Mouse (Mus musculus) brain, adult 2 months (tissue): ENCODE measurements at regions not wholly inside any gene's neighbourhood (a gene's known extent, or its start where the extent isn't known, plus 50 kb on each side); places are given as distances from the start of the nearest gene placed in this dataset.

Source experiments
- DNase-seq: peaks from one replicate; pipeline ENCODE4 v3.0.0; 2011; ENCODE audit warnings: low read depth, low spot score

GRCm38 (mm10) chr12:49945628-49946220, 560.8 kb downstream of the Gm43517 start:
- DNase-seq = peak; percentile 84

DNA sequence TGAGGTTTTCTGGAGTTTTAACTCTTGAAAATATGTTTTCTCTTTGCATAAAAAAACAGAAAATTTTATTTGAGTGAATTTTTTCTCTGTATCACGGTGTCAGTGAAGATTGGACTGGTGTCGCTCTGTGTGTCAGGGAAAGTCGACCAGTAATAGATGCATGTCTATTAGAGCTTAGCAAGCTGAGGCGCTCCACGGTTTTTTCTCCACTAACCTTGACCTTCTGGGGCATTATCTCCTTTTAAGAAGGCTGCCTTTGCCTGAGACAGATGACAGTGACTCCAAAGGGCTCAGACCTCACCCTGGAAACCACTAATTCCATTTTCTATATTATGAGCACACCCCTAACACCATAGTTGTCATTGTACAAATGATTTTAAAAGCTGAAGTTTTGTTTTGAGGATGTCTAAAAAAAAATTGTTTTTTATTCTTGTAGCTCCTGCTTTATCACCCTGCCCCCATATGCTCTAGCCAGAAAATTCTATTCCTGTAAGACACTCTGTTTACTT, 561.8 kb downstream of the Gm43517 start:
- DNase-seq = no peak

DNA sequence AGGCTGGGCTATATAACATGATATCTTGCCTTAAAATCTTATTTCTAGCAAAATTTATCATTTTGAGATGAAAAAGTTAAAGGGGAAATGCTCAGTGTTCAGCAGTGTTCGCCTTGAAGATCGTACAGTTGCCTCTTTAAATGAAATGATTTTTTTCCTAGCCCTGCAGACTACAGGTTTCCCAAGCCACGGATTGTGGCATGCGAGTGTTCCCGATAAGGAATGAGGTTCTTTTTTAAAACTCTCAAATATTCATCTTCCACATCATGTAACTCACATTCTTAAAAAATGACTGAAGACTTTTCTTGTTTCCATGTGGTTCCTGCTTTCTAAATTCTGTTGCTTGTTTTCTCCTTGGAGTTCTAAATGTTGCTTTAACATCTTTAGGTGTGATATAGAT, 566.0 kb downstream of the Gm43517 start:
- peak; percentile 41 for DNase-seq

- DNase-seq = peak; percentile 82
These were observed 566.8 kb downstream of the Gm43517 start for GRCm38 (mm10) chr12:49951821-49952220.

GRCm38 (mm10) chr12:49968072-49968471, 583.1 kb downstream of the Gm43517 start:
- peak; percentile 58 for DNase-seq

DNA sequence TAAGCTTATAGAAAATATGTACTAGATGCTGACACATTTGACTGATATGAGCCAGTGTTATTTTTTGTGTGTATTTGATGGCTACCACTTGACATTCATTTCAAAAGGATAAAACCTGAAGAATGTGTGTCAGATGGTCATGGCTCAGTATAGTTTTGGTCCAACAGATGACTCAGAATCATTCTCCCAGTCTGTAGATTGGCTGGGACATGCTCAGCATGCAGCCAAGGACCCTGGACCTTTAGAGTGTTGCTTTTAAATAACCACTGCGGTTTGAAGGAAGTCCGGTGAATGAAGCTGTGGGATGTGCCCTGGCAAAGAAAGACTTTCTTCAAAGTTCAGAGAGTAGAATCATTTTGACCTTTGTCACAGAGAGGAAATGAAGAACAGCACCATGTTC, 584.6 kb downstream of the Gm43517 start:
- no peak for DNase-seq

GRCm38 (mm10) chr12:49974591-49975323, 589.8 kb downstream of the Gm43517 start:
- DNase-seq = no peak

DNA sequence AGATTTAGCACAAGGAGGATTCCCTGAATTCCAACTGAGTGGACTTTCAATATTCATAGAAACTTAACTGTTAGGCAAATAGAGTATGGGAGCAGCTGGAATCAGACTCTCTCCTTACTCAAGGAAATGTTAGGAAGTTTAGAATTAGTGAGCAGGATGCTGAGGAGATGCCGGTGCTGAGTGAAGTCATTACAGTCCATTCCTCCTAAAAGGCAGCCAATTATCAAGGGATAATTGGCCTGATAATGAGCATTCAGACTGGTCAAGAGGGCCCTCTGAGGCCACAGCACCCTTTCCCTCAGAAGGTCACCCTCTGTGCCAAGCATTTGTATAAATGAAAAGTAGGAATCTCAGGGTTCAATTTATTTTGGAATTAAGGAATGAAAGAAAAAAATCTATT, 590.6 kb downstream of the Gm43517 start:
- no peak for DNase-seq

DNA sequence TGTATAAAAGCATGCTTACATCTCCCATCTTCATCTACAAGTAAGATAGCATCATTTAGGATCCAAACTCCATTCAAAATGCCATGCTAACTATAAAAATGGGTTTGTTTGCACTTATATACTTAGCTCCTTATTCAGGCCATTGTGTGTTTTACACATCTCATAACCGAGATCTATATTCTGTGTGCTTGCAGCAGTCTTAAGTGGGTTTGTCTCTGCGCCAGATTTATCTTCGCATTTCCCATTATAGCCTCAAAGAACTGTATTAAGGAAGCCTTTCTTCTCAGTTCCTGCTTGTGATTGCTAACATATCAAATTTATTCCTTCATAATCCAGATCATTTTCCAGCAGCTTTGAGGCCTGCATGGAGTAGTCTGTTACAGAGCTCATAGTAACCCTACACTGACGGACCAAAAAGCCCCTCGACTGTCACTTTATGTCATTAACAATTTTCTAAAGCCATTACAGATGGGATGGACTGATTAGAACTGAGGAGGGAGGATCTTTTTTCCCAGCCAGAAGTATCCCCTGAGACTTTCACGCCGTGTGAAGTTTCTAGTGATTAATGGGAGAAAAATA, 607.6 kb downstream of the Gm43517 start:
- DNase-seq = peak; percentile 78

GRCm38 (mm10) chr12:50038808-50039374, 610.0 kb downstream of the Prkd1 start:
- peak; percentile 79 for DNase-seq

GRCm38 (mm10) chr12:50061286-50061685, 587.6 kb downstream of the Prkd1 start:
- peak; percentile 68 for DNase-seq

GRCm38 (mm10) chr12:50066394-50066793, 582.5 kb downstream of the Prkd1 start:
- DNase-seq = no peak

DNA sequence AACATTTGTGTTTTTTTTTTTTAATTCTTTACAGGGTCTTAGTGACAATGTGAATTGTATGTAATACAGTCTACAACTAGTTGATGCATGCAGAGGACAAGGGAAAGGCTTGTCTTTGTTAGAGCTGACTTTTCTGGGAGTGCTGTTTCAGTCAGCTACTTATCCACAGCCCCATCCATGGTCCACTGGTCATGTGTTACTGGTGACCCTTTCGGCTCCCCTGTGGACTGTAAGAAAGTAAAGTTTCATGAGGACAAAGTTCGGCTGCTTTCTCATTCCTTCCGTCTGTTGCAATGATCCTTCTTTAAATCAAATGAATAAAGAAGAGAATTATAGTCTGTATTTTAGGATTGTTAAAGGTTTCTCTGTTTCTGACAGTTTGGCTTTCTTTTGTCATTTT, 577.1 kb downstream of the Prkd1 start:
- no peak for DNase-seq

- no peak for DNase-seq
These were observed 576.5 kb downstream of the Prkd1 start for GRCm38 (mm10) chr12:50072359-50072758.

DNA sequence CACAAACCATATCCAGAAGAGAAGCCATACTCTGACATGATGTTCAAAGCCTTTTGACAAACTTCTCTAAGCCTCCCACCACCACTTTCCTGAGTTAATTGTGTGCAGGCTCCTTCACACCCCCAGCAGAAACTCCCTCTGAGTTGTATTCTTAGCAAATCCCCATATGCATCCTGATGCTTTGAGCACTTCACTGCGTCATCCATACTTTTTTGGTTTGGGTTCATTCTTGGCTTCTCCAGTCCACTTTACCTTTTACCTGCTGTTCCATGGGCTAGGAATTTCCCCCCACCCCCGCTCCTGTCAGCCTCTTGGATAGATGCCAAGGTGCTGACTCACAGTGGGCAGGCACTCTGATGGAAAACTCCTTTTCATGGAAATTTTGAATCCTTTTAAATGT, 575.2 kb downstream of the Prkd1 start:
- peak; percentile 78 for DNase-seq

- DNase-seq = peak; percentile 24
These were observed 567.7 kb downstream of the Prkd1 start for GRCm38 (mm10) chr12:50081157-50081556.

- DNase-seq = peak; percentile 68
These were observed 567.3 kb downstream of the Prkd1 start for GRCm38 (mm10) chr12:50081571-50081970.

- peak; percentile 47 for DNase-seq
These were observed 564.4 kb downstream of the Prkd1 start for GRCm38 (mm10) chr12:50084517-50084916.

GRCm38 (mm10) chr12:50111246-50112044, 537.5 kb downstream of the Prkd1 start:
- DNase-seq = peak; percentile 20

DNA sequence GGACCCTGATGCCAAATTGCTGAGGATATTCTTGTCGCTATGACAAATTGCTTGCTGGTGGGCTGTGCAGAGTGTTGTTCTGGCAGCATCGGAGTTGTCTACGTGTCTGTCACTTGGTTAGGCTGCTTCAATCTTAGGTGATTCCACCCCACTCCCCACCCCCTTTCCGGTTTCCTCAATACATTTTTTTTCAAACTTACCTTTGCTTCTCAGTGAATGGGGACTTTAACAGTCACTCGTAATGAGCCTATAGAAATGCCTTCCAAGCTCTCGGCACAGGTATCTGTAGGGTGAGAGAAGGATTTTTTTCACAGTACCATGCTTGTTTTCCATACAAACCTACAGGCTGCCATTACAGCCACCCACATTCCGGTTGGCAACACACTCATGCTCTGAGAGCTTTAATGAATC, 536.8 kb downstream of the Prkd1 start:
- DNase-seq = peak; percentile 81

- DNase-seq = no peak
These were observed 533.0 kb downstream of the Prkd1 start for GRCm38 (mm10) chr12:50115855-50116254.

GRCm38 (mm10) chr12:50118346-50118745, 530.6 kb downstream of the Prkd1 start:
- DNase-seq = no peak
